ENCODE assay signal across 11 mouse cellular contexts in genomic region chr9:98726638-98727037, GRCm38 (mm10).
DNase-seq lines count a peak whose midpoint lies in the region; ATAC-seq and TF ChIP-seq lines count a peak whose summit lies in the region.
"Had no signal": no experiment of that assay in that cellular context is flagged by ENCODE, and none has a peak within 500 bp of the region (broad histone marks: within the 10 kb centered on the region; RNA-seq: fewer than 3 reads in every experiment).

No protein-coding gene starts in this region.

- no peaks in the 10 kb centered on the region; the same call in 1 of the 2 replicates for H3K4me1 ChIP-seq in kidney, embryonic 14.5 days (ENCODE audit: control insufficient read depth, insufficient read depth, low read length)
- H3K4me1 ChIP-seq in ES-Bruce4 (ENCODE audit: control insufficient read depth, insufficient read depth, low read length) = no peaks in the 10 kb centered on the region
- H3K4me1 ChIP-seq in embryonic facial prominence, embryonic 10.5 days = peaks cover 28% of the 10 kb centered on the region
- peaks cover 20% of the 10 kb centered on the region for H3K4me1 ChIP-seq in limb, embryonic 10.5 days

- no peak for TF ChIP-seq CTCF in ES-Bruce4 (IDR thresholded peaks at IDR 0.05; ENCODE audit: low read depth, low read length)

- H3K36me3 ChIP-seq in kidney, embryonic 14.5 days (ENCODE audit: control insufficient read depth, insufficient read depth, low read length) = no peaks in the 10 kb centered on the region
- no peaks in the 10 kb centered on the region for H3K36me3 ChIP-seq in ES-Bruce4 (ENCODE audit: control insufficient read depth, insufficient read depth, low read length, poor library complexity, severe bottlenecking)
- H3K36me3 ChIP-seq in embryonic facial prominence, embryonic 10.5 days (replicated peaks) = no peaks in the 10 kb centered on the region
- no peaks in the 10 kb centered on the region for H3K36me3 ChIP-seq in limb, embryonic 10.5 days

- no peak overlapping the region for H3K27ac ChIP-seq in kidney, embryonic 14.5 days (ENCODE audit: low read depth, low read length)
- H3K27ac ChIP-seq in ES-Bruce4 (ENCODE audit: insufficient read depth, low read length) = no peak overlapping the region
- H3K27ac ChIP-seq in embryonic facial prominence, embryonic 10.5 days (replicated peaks) = peak overlapping the region; percentile 60
- H3K27ac ChIP-seq in limb, embryonic 10.5 days = 0 out of 2 replicates have a peak overlapping the region, but pooled peaks have one; percentile 61
- H3K27ac ChIP-seq: left cerebral cortex, adult 2 months had no signal

- WGBS in kidney, embryonic 14.5 days = 45% methylated on average over 5 of the region's 5 CpGs
- 37% methylated on average over 5 of the region's 5 CpGs for WGBS in embryonic facial prominence, embryonic 10.5 days
- WGBS in limb, embryonic 10.5 days = 51% methylated on average over 5 of the region's 5 CpGs

- no peak overlapping the region for H3K4me3 ChIP-seq in kidney, embryonic 14.5 days (ENCODE audit: low read length)
- H3K4me3 ChIP-seq in ES-Bruce4 (ENCODE audit: low read depth, low read length) = peak overlapping the region; percentile 17; the same call in 1 of the 2 replicates
- no peak overlapping the region for H3K4me3 ChIP-seq in embryonic facial prominence, embryonic 10.5 days
- H3K4me3 ChIP-seq in limb, embryonic 10.5 days = no peak overlapping the region
- H3K4me3 ChIP-seq: left cerebral cortex, adult 2 months had no signal

- TF ChIP-seq EP300 in ES-Bruce4 (IDR thresholded peaks at IDR 0.05; ENCODE audit: insufficient read depth, low read depth, low read length) = peak; percentile 61; the same call in 1 of the 2 replicates

- ATAC-seq in kidney, embryonic 14.5 days (ENCODE audit: low FRiP score, low TSS enrichment) = peak; percentile 51
- ATAC-seq: inflammation-experienced regulatory T-cells, adult 6 months had no signal

- TF ChIP-seq POLR2A in ES-Bruce4 (IDR thresholded peaks at IDR 0.05; ENCODE audit: insufficient read depth, low read length) = no peak

- no peaks in the 10 kb centered on the region for H3K27me3 ChIP-seq in kidney, embryonic 14.5 days (ENCODE audit: control insufficient read depth, insufficient read depth, low read length)
- H3K27me3 ChIP-seq in ES-Bruce4 (ENCODE audit: control insufficient read depth, insufficient read depth, low read length, poor library complexity, severe bottlenecking) = no peaks in the 10 kb centered on the region
- no peaks in the 10 kb centered on the region for H3K27me3 ChIP-seq in embryonic facial prominence, embryonic 10.5 days (replicated peaks; ENCODE audit: low read depth, poor library complexity, severe bottlenecking)
- no peaks in the 10 kb centered on the region for H3K27me3 ChIP-seq in limb, embryonic 10.5 days (ENCODE audit: low read depth, poor library complexity, severe bottlenecking)

- no peak overlapping the region for H3K4me2 ChIP-seq in kidney, embryonic 14.5 days (replicated peaks; ENCODE audit: low read depth, low read length)

- no peaks in the 10 kb centered on the region for H3K9me3 ChIP-seq in kidney, embryonic 14.5 days (ENCODE audit: control insufficient read depth, low read length)
- no peaks in the 10 kb centered on the region for H3K9me3 ChIP-seq in ES-Bruce4 (replicated peaks; ENCODE audit: control insufficient read depth, insufficient read depth, low read length, poor library complexity, severe bottlenecking)
- H3K9me3 ChIP-seq in embryonic facial prominence, embryonic 10.5 days = 0 out of 2 replicates have a peak, but pooled peaks cover under 1% of the 10 kb centered on the region
- H3K9me3 ChIP-seq in limb, embryonic 10.5 days (replicated peaks) = no peaks in the 10 kb centered on the region

- H3K9ac ChIP-seq in kidney, embryonic 14.5 days (ENCODE audit: low read depth, low read length) = no peak overlapping the region
- no peak overlapping the region for H3K9ac ChIP-seq in ES-Bruce4 (ENCODE audit: low read depth, poor library complexity, severe bottlenecking)

- DNase-seq in kidney, postnatal 25 days = no peak
- DNase-seq in embryonic facial prominence, embryonic 10.5 days (ENCODE audit: low spot score) = peak; percentile 35
- DNase-seq in limb, embryonic 10.5 days (ENCODE audit: low spot score) = no peak
- no peak for DNase-seq in layer of hippocampus, adult 9-10 months (ENCODE audit: low spot score)
- no peak for DNase-seq in gastrocnemius, postnatal 25 days
- no peak for DNase-seq in frontal cortex, postnatal 10 days (ENCODE audit: low spot score in 2 of 2)
- DNase-seq: cerebellum, postnatal 10 days had no signal

Comparison
In these comparisons a context has a peak if more than half of its experiments do, and no peak if none do; other contexts are left out.
1. H3K27ac ChIP-seq: peak in embryonic facial prominence, embryonic 10.5 days (single experiment) and limb, embryonic 10.5 days (single experiment); none in kidney, embryonic 14.5 days (single experiment) and ES-Bruce4 (single experiment).